Mouse (Mus musculus) limb, embryonic 13.5 days (tissue): ENCODE measurements around the gene Gm21874. TPM values are rescaled to one million over a fixed set of nuclear protein-coding genes. Genes with fewer than 3 reads are reported as not detected.
"Not testable (repeated sequence)": the region's sequence is repeated elsewhere in the genome, so short reads cannot be mapped to it uniquely, and the experiment has no call there.

Source experiments
- ATAC-seq: fragments of 200-750 bp; cut with Nextera tagmentation; 2 replicates; pipeline ENCODE4 v1.8.0; 2017; ENCODE audit warnings: low read depth, moderate number of reproducible peaks, moderate TSS enrichment; ENCODE audit not compliant: low FRiP score
- H3K27ac ChIP-seq: fragments of 300-500 bp; sonication (generic); 2 replicates; pipeline ENCODE4 v1.5.1; 2015; ENCODE audit warnings: inconsistent platforms, mild to moderate bottlenecking, moderate library complexity
- H3K27me3 ChIP-seq: fragments of 300-500 bp; sonication (generic); 2 replicates; pipeline ENCODE4 v1.6.1; 2015; ENCODE audit warnings: mild to moderate bottlenecking, inconsistent platforms
- H3K36me3 ChIP-seq: fragments of 300-500 bp; sonication (generic); 2 replicates; pipeline ENCODE4 v1.6.1; 2015; ENCODE audit warnings: inconsistent platforms, mild to moderate bottlenecking, moderate library complexity
- H3K4me1 ChIP-seq: fragments of 300-500 bp; sonication (generic); 2 replicates; pipeline ENCODE4 v1.6.1; 2015; ENCODE audit warnings: inconsistent platforms
- H3K4me2 ChIP-seq: fragments of 300-500 bp; sonication (generic); replicated peaks from 2 replicates; pipeline ENCODE4 v1.6.1; 2015; ENCODE audit warnings: inconsistent platforms, mild to moderate bottlenecking, moderate library complexity
- H3K4me3 ChIP-seq: fragments of 300-500 bp; sonication (generic); 2 replicates; pipeline ENCODE4 v1.5.1; 2015; ENCODE audit warnings: moderate library complexity, mild to moderate bottlenecking, inconsistent platforms
- H3K9ac ChIP-seq: fragments of 300-500 bp; sonication (generic); 2 replicates; pipeline ENCODE4 v1.6.1; 2015; ENCODE audit warnings: mild to moderate bottlenecking, inconsistent platforms
- H3K9me3 ChIP-seq: fragments of 300-500 bp; sonication (generic); 2 replicates; pipeline ENCODE4 v1.6.1; 2016; ENCODE audit warnings: inconsistent platforms
- polyA plus RNA-seq: library from polyadenylated mRNA; unstranded; fragments of >200 nt; fragmentation: Nextera tagmentation; extraction: Ambion mirVana; gene quantifications from 2 replicates; pipeline ENCODE4 v1.2.1, GENCODE M21; 2015

Gm21874 gene
- not detected in 2 replicates for polyA plus RNA-seq

GRCm38 (mm10) chrY:9416048-9416447, at the start of gene Gm21874:
Gm21874 (minus strand) TSS chrY:9416148.
- not testable (repeated sequence) for ATAC-seq

More at GRCm38 (mm10) chrY:9416048-9416447, at the start of gene Gm21874:
- H3K27ac ChIP-seq, H3K4me2 ChIP-seq, H3K4me3 ChIP-seq, H3K9ac ChIP-seq, H3K9me3 ChIP-seq, H3K36me3 ChIP-seq, H3K27me3 ChIP-seq, H3K4me1 ChIP-seq: not testable (repeated sequence)

Other genes starting within 250 kb of the Gm21874 start
- not detected in 2 replicates for gene Gm21721, start 214.0 kb downstream of the Gm21874 start, polyA plus RNA-seq
- gene Gm21812, start 69.0 kb downstream of the Gm21874 start, polyA plus RNA-seq = not detected in 2 replicates